8 mouse cellular contexts compared by ENCODE assay signal in genomic region chr9:113300846-113301245, GRCm38 (mm10).
DNase-seq lines count a peak whose midpoint lies in the region; ATAC-seq lines count a peak whose summit lies in the region.

No protein-coding gene starts in this region.

- no peak overlapping the region for H3K4me3 ChIP-seq in hindbrain, embryonic 15.5 days

- 21% methylated on average over 2 of the region's 2 CpGs for WGBS in hindbrain, embryonic 15.5 days

- H3K9me3 ChIP-seq in hindbrain, embryonic 15.5 days, result no peaks in the 10 kb centered on the region

- no peak overlapping the region for H3K4me2 ChIP-seq in hindbrain, embryonic 15.5 days

- no peak overlapping the region for H3K9ac ChIP-seq in hindbrain, embryonic 15.5 days

- H3K36me3 ChIP-seq in hindbrain, embryonic 15.5 days, result no peaks in the 10 kb centered on the region

- no peaks in the 10 kb centered on the region; the same call in 1 of the 2 replicates for H3K27me3 ChIP-seq in hindbrain, embryonic 15.5 days

- no peak for ATAC-seq in hindbrain, embryonic 15.5 days (ENCODE audit: low FRiP score, low read depth)

- peak; percentile 19 to 26 for DNase-seq in cerebellum, adult 18-20 months
- no peak for DNase-seq in cerebellum, adult 11-12 months
- peak; percentile 57 to 58 for DNase-seq in right cerebral cortex, adult 2 months (ENCODE audit: low spot score in 2 of 2)
- no peak for DNase-seq in right cerebral cortex, postnatal 36 days (ENCODE audit: low spot score in 2 of 2)
- DNase-seq in right cerebral cortex, postnatal 14 days, result peak; percentile 85
- no peak for DNase-seq in c-Kit-positive CD71-positive TER-119-positive erythroid progenitor cells, embryonic 14.5 days (ENCODE audit: low spot score)
- DNase-seq in thymus, postnatal 14 days, result no peak

- peaks cover 24% of the 10 kb centered on the region for H3K4me1 ChIP-seq in hindbrain, embryonic 15.5 days (replicated peaks)

- H3K27ac ChIP-seq in hindbrain, embryonic 15.5 days (replicated peaks), result 0 out of 2 replicates have a peak overlapping the region, but pooled peaks have one; percentile 8

Comparison
In these comparisons a context has a peak if more than half of its experiments do, and no peak if none do; other contexts are left out.
1. DNase-seq: peak in cerebellum, adult 18-20 months (2 of 2), right cerebral cortex, adult 2 months (2 of 2) and right cerebral cortex, postnatal 14 days (single experiment); none in cerebellum, adult 11-12 months (single experiment), right cerebral cortex, postnatal 36 days (0 of 2), c-Kit-positive CD71-positive TER-119-positive erythroid progenitor cells, embryonic 14.5 days (single experiment) and thymus, postnatal 14 days (single experiment).